Mouse (Mus musculus) c-Kit-positive CD71-positive TER-119-negative erythroid progenitor cells, embryonic 14.5 days (primary cell): ENCODE data around the gene Rpl27.
A peak's percentile ranks its signal among the peaks of the same experiment; 100 is the strongest.
"Not testable (repeated sequence)": the region's sequence is repeated elsewhere in the genome, so short reads cannot be mapped to it uniquely, and the experiment has no call there.

Experiments used
- DNase-seq: peaks from one replicate; pipeline ENCODE4 v3.0.0-alpha.2; 2013; ENCODE audit warnings: low read depth

Rpl27 gene

GRCm38 (mm10) chr11:101448274-101448746, 6.2 kb downstream of the Rpl27 start, which contains the start of gene Ifi35:
TSS of gene Ifi35 (plus strand) at chr11:101448407.
- peak; percentile 94 for DNase-seq

- no peak for DNase-seq
These were observed 6.8 kb downstream of the Rpl27 start for GRCm38 (mm10) chr11:101448899-101449298.

- not testable (repeated sequence) for DNase-seq
These were observed 7.5 kb downstream of the Rpl27 start for GRCm38 (mm10) chr11:101449596-101449995.

GRCm38 (mm10) chr11:101450394-101450793, 8.3 kb downstream of the Rpl27 start:
- no peak for DNase-seq

- DNase-seq, result no peak
These were observed 9.4 kb downstream of the Rpl27 start for GRCm38 (mm10) chr11:101451536-101451935.

- DNase-seq, result no peak
These were observed 10.1 kb downstream of the Rpl27 start for GRCm38 (mm10) chr11:101452093-101452774.

GRCm38 (mm10) chr11:101454702-101455101, 12.6 kb downstream of the Rpl27 start:
- no peak for DNase-seq

- no peak for DNase-seq
These were observed 13.5 kb downstream of the Rpl27 start for GRCm38 (mm10) chr11:101455627-101456026.

- no peak for DNase-seq
These were observed 15.5 kb downstream of the Rpl27 start for GRCm38 (mm10) chr11:101457631-101458030.

- no peak for DNase-seq
These were observed 16.1 kb downstream of the Rpl27 start for GRCm38 (mm10) chr11:101458217-101458616.

GRCm38 (mm10) chr11:101459716-101460115, 17.6 kb downstream of the Rpl27 start:
- DNase-seq, result no peak

GRCm38 (mm10) chr11:101460321-101460720, 18.2 kb downstream of the Rpl27 start:
- no peak for DNase-seq

- no peak for DNase-seq
These were observed 20.0 kb downstream of the Rpl27 start for GRCm38 (mm10) chr11:101462141-101462540.

GRCm38 (mm10) chr11:101462583-101463440, 20.7 kb downstream of the Rpl27 start:
- no peak for DNase-seq

- DNase-seq, result no peak
These were observed 22.4 kb downstream of the Rpl27 start, which contains the start of gene Rnd2 for GRCm38 (mm10) chr11:101464211-101465100. TSS of gene Rnd2 (plus strand) at chr11:101464999.

- no peak for DNase-seq
These were observed 23.2 kb downstream of the Rpl27 start for GRCm38 (mm10) chr11:101465101-101465868.

- no peak for DNase-seq
These were observed 23.9 kb downstream of the Rpl27 start, which contains the start of gene Vat1 for GRCm38 (mm10) chr11:101465869-101466551. TSS of gene Vat1 (minus strand) at chr11:101466230.

- DNase-seq, result not testable (repeated sequence)
These were observed 24.5 kb downstream of the Rpl27 start for GRCm38 (mm10) chr11:101466552-101466950.

GRCm38 (mm10) chr11:101467477-101468262, 25.6 kb downstream of the Rpl27 start:
- no peak for DNase-seq

- no peak for DNase-seq
These were observed 26.2 kb downstream of the Rpl27 start for GRCm38 (mm10) chr11:101468263-101468688.
